Mouse (Mus musculus) liver, postnatal 0 days (tissue): ENCODE measurements around the gene Lmf1. TPM values are rescaled to one million over a fixed set of nuclear protein-coding genes. Genes with fewer than 3 reads are reported as not detected.
A peak's percentile ranks its signal among the peaks of the same experiment; 100 is the strongest.

Source experiments
- ATAC-seq: fragments of 200-750 bp; cut with Nextera tagmentation; 2 replicates; pipeline ENCODE4 v1.8.0; 2017; ENCODE audit warnings: mild to moderate bottlenecking, moderate library complexity
- DNase-seq: peaks from one replicate; pipeline ENCODE4 v3.0.0-alpha.2; 2016
- H3K27ac ChIP-seq: fragments of 300-500 bp; sonication (generic); 2 replicates; pipeline ENCODE4 v1.5.1; 2014; ENCODE audit warnings: antibody characterized with exemption, moderate library complexity, mild to moderate bottlenecking, low read depth
- H3K27me3 ChIP-seq: fragments of 300-500 bp; sonication (generic); 2 replicates; pipeline ENCODE4 v1.6.1; 2014; ENCODE audit warnings: low read length, control low read depth, mixed read lengths; ENCODE audit not compliant: insufficient read depth
- H3K36me3 ChIP-seq: fragments of 300-500 bp; sonication (generic); replicated peaks from 2 replicates; pipeline ENCODE4 v1.6.1; 2014; ENCODE audit warnings: mild to moderate bottlenecking, control low read depth, low read length, moderate library complexity, mixed read lengths; ENCODE audit not compliant: insufficient read depth
- H3K4me1 ChIP-seq: fragments of 300-500 bp; sonication (generic); 2 replicates; pipeline ENCODE4 v1.6.1; 2014; ENCODE audit warnings: antibody characterized with exemption, mild to moderate bottlenecking, control low read depth; ENCODE audit not compliant: insufficient read depth
- H3K4me2 ChIP-seq: fragments of 300-500 bp; sonication (generic); 2 replicates; pipeline ENCODE4 v1.6.1; 2014; ENCODE audit warnings: low read depth, mild to moderate bottlenecking, low read length, moderate library complexity, mixed read lengths
- H3K4me3 ChIP-seq: fragments of 300-500 bp; sonication (generic); 2 replicates; pipeline ENCODE4 v1.5.1; 2014; ENCODE audit warnings: low read depth, low read length
- H3K9ac ChIP-seq: fragments of 300-500 bp; sonication (generic); replicated peaks from 2 replicates; pipeline ENCODE4 v1.6.1; 2014; ENCODE audit warnings: mild to moderate bottlenecking, moderate library complexity
- H3K9me3 ChIP-seq: fragments of 300-500 bp; sonication (generic); 2 replicates; pipeline ENCODE4 v1.6.1; 2016; ENCODE audit warnings: mild to moderate bottlenecking, control low read depth, low read length, mixed read lengths
- CTCF ChIP-seq: sonication (generic); IDR thresholded peaks from 2 replicates; pipeline ENCODE4 v1.5.1; 2016; ENCODE audit warnings: antibody characterized with exemption, low read depth
- EP300 ChIP-seq: IDR thresholded peaks from 2 replicates; pipeline ENCODE4 v1.6.1; 2016; ENCODE audit warnings: antibody characterized with exemption, low read depth, mild to moderate bottlenecking
- WGBS: fragments of 180-500 bp; shearing (Covaris S2); extraction: QIAGEN DNeasy Blood & Tissue Kit; methylation state at CpG from one replicate; pipeline ENCODE4 v1.1.7; 2014; ENCODE audit not compliant: insufficient replicate concordance; 5-methylcytosine and 5-hydroxymethylcytosine counted together
- polyA plus RNA-seq: library from polyadenylated mRNA; unstranded; fragments of >200 nt; fragmentation: Nextera tagmentation; extraction: Ambion mirVana; gene quantifications from 2 replicates; pipeline ENCODE4 v1.2.1, GENCODE M21; 2015

Lmf1 gene
- polyA plus RNA-seq, 1 experiment from 2014 or later: 12.5 TPM

- no peak overlapping the region for H3K9ac ChIP-seq
- H3K36me3 ChIP-seq: peaks cover 2% of the 10 kb centered on the region; the same call in 1 of the 2 replicates
- H3K4me3 ChIP-seq: no peak overlapping the region
- TF ChIP-seq EP300: no peak
- no peak for TF ChIP-seq CTCF
- H3K27ac ChIP-seq: no peak overlapping the region
- DNase-seq: no peak
- H3K27me3 ChIP-seq: no peaks in the 10 kb centered on the region
- WGBS: 79% methylated on average over 4 of the region's 4 CpGs
- ATAC-seq: no peak
- H3K4me2 ChIP-seq: no peak overlapping the region
- H3K4me1 ChIP-seq: peaks cover 11% of the 10 kb centered on the region
- no peaks in the 10 kb centered on the region for H3K9me3 ChIP-seq
Measured at GRCm38 (mm10) chr17:25583099-25583498, 4.2 kb downstream of the Lmf1 start.

- ATAC-seq (0 out of 2 replicates have a peak, but pooled peaks have one; percentile 11), DNase-seq (no peak)
- 35% methylated on average over 8 of the region's 8 CpGs for WGBS
Measured at GRCm38 (mm10) chr17:25583858-25584257, 5.0 kb downstream of the Lmf1 start.

GRCm38 (mm10) chr17:25584646-25585045, 5.8 kb downstream of the Lmf1 start:
- no peak for TF ChIP-seq EP300
- no peak for TF ChIP-seq CTCF
- no peak overlapping the region for H3K9ac ChIP-seq
- 84% methylated on average over 9 of the region's 9 CpGs for WGBS
- H3K4me3 ChIP-seq: no peak overlapping the region
- DNase-seq: no peak
- H3K36me3 ChIP-seq: peaks cover 13% of the 10 kb centered on the region
- no peak overlapping the region for H3K27ac ChIP-seq
- H3K4me2 ChIP-seq: no peak overlapping the region
- no peak for ATAC-seq
- peaks cover 5% of the 10 kb centered on the region for H3K4me1 ChIP-seq
- no peaks in the 10 kb centered on the region for H3K27me3 ChIP-seq
- no peaks in the 10 kb centered on the region for H3K9me3 ChIP-seq

More at GRCm38 (mm10) chr17:25583858-25584257, 5.0 kb downstream of the Lmf1 start:
- TF ChIP-seq EP300 (no peak), CTCF (no peak)
- Histone ChIP-seq H3K4me1 (peaks cover 8% of the 10 kb centered on the region), H3K9ac (no peak overlapping the region), H3K27ac (no peak overlapping the region), H3K36me3 (peaks cover 7% of the 10 kb centered on the region), H3K9me3 (no peaks in the 10 kb centered on the region), H3K4me2 (no peak overlapping the region), H3K27me3 (no peaks in the 10 kb centered on the region), H3K4me3 (no peak overlapping the region)

- WGBS: 92% methylated on average over 6 of the region's 6 CpGs
- H3K27ac ChIP-seq: no peak overlapping the region
- ATAC-seq: no peak
- no peak overlapping the region for H3K4me3 ChIP-seq
- H3K9me3 ChIP-seq: no peaks in the 10 kb centered on the region
- H3K4me2 ChIP-seq: no peak overlapping the region
- no peak for DNase-seq
- H3K4me1 ChIP-seq: no peaks in the 10 kb centered on the region
- TF ChIP-seq EP300 (no peak), CTCF (no peak)
- peaks cover 13% of the 10 kb centered on the region for H3K36me3 ChIP-seq
- no peak overlapping the region for H3K9ac ChIP-seq
- H3K27me3 ChIP-seq: no peaks in the 10 kb centered on the region
Measured at GRCm38 (mm10) chr17:25590068-25590467, 11.2 kb downstream of the Lmf1 start.

- H3K4me1 ChIP-seq: no peaks in the 10 kb centered on the region
- H3K27ac ChIP-seq: no peak overlapping the region
- no peaks in the 10 kb centered on the region for H3K9me3 ChIP-seq
- no peak overlapping the region for H3K4me2 ChIP-seq
- no peak overlapping the region for H3K4me3 ChIP-seq
- ATAC-seq: no peak
- 83% methylated on average over 4 of the region's 4 CpGs for WGBS
- no peak overlapping the region for H3K9ac ChIP-seq
- no peak for DNase-seq
- no peaks in the 10 kb centered on the region for H3K27me3 ChIP-seq
- H3K36me3 ChIP-seq: peaks cover 13% of the 10 kb centered on the region; the same call in 1 of the 2 replicates
- TF ChIP-seq CTCF (peak; percentile 41), EP300 (no peak)
Measured at GRCm38 (mm10) chr17:25590985-25591384, 12.1 kb downstream of the Lmf1 start.

GRCm38 (mm10) chr17:25592336-25592735, 13.5 kb downstream of the Lmf1 start:
- DNase-seq: no peak
- WGBS: 82% methylated on average over 6 of the region's 6 CpGs
- H3K27ac ChIP-seq: no peak overlapping the region
- no peaks in the 10 kb centered on the region for H3K9me3 ChIP-seq
- no peak overlapping the region for H3K4me2 ChIP-seq
- ATAC-seq: no peak
- H3K27me3 ChIP-seq: no peaks in the 10 kb centered on the region
- no peak overlapping the region for H3K4me3 ChIP-seq
- no peak overlapping the region for H3K9ac ChIP-seq
- peaks cover 13% of the 10 kb centered on the region; the same call in 1 of the 2 replicates for H3K36me3 ChIP-seq
- no peaks in the 10 kb centered on the region for H3K4me1 ChIP-seq
- TF ChIP-seq EP300 (no peak), CTCF (no peak)
